Mouse (Mus musculus) naive thymus-derived CD4-positive, alpha-beta T cell, adult 2 months (primary cell): ENCODE data around the gene Fignl2.

ENCODE experiments used
- DNase-seq: peaks from one replicate; pipeline ENCODE4 v3.0.0-alpha.2; 2011; ENCODE audit warnings: low read depth

Gene Fignl2

DNA sequence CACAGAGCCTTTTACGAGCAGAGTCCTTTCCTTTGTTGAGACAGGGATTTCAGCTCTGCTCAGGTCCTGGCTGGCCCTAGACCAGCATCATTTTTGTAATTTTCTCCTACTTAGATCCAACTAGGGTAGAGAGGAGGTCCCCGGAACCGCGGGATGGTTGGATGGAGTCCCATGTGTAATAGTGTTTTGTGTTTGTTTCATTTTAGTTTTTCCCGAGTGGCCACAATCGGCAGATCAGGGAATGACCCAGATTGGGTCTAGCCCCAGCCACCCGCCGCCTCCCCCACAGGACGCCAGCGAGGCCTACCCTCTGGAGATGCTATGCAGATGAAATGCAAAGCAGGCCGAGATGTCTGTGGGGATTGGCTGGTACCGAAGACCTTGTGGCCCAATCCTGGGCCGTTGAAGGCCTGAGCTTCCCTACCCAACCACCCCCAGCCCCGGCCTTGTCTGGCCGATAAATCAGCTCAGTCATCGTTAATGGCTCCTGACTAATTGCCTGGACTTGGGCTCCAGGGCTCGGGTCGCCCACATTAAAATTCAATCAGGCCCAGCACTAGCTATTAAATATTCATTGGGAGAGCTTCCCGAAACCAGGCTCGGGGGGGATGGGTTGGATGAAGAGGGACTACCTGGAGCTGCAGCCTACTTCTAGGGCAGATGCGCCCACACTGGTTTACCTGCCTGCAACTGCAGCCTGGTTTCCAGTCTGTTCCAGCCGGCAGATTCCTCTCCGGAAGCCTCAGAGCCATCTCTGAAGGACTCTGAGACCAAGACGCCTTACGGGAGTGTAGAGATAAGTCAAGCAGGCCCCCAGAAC, 14.7 kb upstream of the Fignl2 start:
- DNase-seq: no peak

DNA sequence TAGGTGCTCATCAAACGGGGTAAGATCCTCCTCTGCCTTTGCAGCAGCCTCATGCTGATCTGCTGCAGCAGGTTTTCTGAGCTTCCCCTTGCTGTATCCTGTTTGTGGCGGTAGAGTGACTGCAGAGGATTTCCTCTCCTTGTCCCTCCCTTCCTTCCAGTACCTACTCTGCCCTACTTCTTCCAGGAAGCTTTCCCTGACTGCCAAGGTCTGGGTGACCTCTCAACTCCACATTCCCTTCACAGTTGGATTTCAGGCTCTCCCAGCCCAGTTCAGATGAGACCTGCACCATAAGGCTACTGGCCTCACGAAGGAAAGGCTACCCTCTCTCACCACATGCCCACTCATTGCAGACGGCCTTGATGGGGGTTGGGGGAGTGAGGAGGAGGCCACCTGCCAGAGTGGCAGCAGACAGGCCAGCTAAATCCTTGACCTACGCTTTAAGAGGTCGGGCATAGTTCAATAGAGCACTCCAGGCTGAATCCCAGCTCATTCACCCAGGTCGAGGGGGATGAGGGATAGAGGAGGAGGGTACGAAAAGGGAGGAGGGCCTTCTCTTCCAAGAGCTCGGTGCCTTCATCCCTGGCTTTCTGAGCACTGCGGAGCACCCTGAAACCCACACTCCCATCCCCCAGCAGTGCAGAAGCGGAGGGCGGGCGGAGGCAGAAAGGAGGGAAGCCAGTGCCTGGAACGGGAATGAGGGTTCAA, 13.9 kb upstream of the Fignl2 start:
- no peak for DNase-seq

GRCm38 (mm10) chr15:101091551-101091950, 13.2 kb upstream of the Fignl2 start:
- no peak for DNase-seq

DNA sequence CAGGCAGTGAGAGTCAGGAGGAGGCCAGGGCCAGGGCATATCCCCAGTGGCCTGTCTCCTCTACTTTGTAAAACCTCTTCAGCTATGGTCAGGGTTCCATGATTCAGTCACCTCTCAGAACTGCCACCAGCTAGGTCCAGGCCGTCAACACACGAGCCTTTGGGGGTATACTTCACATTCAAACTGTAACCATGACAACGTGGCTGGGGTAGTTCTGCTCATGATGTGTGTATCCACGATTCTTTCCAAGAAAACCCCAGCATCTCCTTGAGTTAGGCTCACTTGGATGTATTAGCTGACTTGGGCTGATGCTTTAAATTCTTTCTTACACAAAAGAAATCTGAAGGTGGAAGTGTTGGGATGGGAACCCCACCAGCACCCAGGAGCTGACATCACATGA, 9.9 kb upstream of the Fignl2 start:
- no peak for DNase-seq

DNA sequence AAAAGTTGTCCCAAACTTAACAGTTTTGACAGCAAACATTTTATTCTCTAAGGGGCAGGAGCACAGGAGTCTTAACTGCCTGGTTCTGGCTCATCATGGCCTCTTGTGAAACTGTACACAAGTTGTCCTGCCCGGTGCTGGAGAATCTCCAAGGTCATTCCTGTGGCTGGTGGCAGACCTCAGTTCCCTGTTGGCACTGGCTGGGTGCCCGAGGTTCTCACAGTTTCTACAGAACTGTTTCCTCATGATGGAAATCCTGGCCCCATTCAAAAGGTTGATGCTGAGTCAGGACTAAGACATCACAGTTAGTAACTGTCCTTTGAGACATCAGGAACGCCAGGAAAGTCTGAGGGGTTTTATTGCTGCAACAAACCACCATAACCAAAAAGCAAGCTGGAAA, 8.6 kb upstream of the Fignl2 start:
- no peak for DNase-seq

GRCm38 (mm10) chr15:101086451-101086850, 8.1 kb upstream of the Fignl2 start:
- DNase-seq: no peak

- no peak for DNase-seq
Observed at GRCm38 (mm10) chr15:101084499-101084898, 6.1 kb upstream of the Fignl2 start.

DNA sequence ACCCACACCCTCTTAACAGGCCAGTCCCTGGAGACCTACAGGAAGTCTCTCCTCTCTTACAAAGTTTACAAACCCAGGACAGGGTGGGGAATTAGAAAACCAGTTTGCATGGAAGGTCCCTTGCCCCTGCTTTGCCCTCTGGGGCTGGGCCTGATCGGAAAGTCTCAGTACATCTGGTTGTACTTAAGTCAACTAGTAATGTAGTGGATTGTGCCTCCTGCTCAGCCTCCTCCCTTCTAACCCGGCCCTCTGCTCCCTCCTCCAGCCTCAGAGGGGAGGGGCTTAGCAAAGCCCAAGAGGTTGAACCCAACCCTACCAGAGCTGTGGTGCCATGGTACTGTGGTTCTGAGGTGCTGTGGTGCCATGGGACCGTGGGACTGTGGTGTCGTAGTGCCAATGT, 3.9 kb upstream of the Fignl2 start:
- DNase-seq: no peak

DNA sequence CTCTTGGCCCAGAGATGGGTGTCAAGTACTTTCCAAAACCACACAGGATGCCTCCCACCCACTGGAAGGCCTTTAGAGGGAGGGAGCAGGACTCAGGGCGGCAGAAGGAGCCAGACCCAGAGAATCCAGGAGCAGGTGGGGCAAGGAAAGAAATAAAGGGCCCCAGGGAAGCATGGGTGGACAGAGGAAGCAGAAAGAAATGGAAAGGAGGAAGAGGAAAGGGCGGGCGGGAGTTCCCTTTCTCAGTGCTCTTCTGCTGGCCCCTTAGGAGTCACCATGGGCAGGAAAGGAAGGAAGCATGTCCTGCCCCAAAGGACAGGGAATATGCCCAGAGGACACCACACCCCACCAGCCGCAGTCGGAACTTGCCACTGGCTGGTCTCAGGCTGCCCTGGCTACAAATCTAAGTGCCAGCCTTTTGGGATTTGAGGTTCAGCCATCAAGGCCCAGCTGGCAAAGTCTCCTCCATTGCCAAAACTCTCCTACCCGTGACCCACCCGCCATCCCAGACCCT, 2.7 kb upstream of the Fignl2 start:
- DNase-seq: no peak

- DNase-seq: no peak
Observed at GRCm38 (mm10) chr15:101080031-101080520, 1.7 kb upstream of the Fignl2 start.

- DNase-seq: peak; percentile 27
Observed at GRCm38 (mm10) chr15:101078731-101079156, 377 bp upstream of the Fignl2 start.

- peak; percentile 11 for DNase-seq
Observed at GRCm38 (mm10) chr15:101077001-101077812, 1.2 kb downstream of the Fignl2 start.

DNA sequence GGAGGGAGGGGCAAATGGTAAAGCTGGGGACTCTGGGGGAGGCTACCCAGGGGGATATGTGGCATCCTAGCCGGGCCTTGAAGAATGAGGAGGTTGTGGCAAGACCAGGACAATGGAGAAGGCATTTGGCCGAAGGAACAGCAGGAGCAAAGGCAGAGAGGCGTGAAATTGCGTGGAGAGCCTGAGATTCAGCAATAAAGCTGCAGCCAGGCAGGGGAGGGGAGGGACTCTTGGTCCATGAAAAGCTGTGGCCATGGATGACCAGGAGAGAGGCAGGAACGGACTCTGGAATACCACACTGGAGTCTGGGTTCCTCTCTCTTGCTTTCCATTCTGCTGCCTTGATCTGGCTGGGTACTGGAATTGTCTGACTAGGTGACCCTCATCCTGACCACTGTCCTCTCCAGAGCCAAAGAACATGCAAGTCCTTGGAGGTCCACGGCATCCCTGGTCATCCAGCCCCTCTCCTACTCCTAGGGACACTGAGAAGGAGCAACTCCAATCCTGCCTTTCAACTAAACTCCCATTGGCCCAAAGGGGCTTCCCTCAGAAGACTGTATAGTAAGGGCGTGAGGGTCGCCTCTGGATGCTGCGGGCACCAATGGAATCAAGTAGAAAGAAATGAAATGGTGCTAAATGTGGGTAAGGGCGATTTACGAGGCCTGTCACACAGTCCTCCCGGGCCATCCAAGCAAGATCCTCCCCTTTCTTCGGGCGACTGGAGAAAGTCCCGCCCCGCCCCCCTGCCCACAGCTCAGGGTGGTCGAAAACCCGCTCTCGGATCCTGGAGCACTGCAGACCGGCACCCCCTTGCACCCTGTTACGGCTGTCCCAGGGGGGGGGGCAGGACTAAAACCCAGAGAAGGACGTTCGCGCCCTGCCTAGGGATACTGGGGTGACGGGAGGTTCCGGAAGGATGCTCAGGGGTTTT, 2.0 kb downstream of the Fignl2 start:
- no peak for DNase-seq

DNA sequence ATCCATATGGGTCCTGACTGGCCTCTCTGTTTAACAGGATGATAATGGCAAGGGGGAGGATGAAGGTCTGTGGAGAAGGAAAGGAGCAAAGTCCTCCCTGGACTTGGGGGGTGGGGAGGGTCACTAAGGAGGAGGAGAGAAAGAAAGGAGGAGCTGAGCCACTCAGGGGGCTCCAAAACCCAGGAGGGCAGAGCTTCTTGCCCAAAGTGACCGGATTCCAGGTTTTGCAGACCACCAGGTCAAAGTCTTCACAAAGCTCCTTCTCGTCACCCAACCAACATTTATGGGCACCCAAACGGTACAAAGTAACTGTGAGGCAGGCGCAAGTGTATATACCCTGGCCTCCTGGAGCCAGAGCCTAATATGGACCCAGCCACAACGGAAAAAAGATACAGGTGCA, 2.7 kb downstream of the Fignl2 start:
- DNase-seq: no peak

DNA sequence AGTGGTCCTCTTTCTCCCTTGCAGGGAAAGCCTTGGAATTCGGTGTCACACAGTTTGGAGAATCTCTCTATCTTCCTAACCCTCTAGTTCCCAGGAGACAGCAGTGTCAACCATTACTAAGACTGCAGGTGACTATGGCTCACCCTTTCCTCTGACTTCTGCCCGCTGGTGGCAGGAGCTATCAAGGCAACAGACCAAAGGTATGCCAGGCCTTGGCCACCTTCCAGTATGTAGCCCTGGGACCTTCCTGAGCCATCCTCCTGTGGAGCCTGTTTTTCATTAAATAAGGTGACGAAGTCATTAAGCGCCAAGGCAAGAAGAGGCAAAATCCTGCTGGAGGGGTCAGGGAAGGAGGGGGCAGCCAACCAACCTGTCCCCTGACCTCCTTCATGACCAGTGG, 3.2 kb downstream of the Fignl2 start:
- DNase-seq: no peak

GRCm38 (mm10) chr15:101074067-101074466, 4.3 kb downstream of the Fignl2 start:
- no peak for DNase-seq

DNA sequence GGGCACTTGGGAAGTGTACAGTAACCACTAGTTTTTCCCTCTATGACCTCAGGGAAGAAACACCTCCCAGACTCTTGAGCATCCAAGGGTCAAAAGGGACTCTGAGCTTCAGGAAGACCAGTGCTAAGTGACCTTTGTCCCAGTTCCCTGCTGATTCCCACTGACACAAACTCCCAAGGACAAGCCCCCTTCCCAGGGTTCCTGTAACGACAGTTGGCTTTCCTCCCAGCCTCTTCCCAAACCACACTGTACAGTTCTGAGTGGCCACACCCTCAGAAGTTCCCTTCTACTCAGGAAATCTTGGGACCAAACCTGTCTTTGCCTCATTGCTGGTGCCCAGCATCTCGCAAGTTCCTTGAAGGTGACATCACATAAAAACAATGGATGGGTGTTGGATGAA, 5.6 kb downstream of the Fignl2 start:
- no peak for DNase-seq

DNA sequence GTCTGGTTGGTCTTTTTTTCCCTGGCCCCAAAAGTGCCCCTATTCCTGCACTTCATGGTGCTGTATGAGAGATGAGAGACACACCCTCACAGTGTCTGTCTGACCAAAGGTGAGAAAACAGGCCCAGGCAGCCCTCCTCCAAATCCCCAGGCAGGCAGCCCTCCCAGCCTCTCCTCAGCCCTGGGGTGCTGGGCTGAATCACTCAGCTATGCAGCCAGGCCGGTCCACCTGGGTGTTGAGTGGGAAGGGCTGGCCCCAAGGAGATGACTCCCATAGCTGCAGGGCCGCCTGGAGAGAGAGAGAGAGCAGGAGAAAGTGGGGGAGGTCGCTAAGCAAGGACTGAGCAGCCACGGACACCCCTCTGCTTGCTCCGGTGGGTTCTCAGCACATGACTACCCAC, 7.6 kb downstream of the Fignl2 start:
- DNase-seq: no peak

DNA sequence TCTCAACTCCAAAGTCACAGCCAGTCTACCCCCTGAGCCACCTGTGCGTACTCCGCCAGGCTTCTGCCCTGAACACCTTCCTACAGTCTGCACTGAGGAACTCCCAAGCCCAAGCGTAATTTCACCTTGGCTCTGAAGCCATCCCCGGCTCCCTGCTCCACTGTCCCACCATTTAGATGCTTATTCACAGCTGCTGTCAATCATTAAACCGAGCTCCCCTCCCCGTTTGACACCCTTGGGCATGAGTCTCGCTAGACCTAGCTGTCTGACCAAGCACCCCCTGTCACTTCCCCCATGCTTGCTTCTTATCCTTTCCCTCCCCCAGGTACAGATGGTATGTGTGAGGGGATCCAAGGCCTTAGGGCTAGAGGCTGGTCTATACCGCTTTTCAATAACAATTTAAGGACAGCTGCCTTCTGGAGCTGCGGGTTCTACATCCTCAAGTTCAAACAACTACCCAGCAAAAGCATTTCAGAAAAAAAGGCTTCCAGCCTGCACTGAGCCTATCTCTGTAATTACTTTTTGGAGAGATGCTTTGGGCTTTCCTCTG, 8.7 kb downstream of the Fignl2 start:
- no peak for DNase-seq

DNA sequence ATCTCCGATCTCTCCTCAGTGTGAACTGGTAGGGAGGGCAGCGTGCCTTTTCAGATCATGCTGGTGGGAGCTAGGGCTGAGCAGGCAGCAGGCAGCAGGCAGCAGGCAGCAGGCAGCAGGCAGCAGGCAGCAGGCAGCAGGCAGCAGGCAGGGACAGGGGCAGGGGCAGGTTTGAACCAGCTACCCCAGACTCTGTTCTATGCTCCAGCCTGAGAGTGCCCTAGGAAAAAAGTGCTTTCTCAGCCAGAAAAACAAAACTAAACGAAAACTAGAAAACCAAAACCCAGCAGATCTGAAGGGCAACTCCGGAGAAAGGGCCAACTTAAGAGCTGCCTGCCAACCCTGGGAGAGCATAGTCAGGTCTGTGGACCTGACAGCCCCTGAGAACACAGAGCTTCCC, 9.7 kb downstream of the Fignl2 start:
- DNase-seq: no peak

GRCm38 (mm10) chr15:101068029-101068428, 10.3 kb downstream of the Fignl2 start:
- DNase-seq: no peak
